In the genomic region with DNA sequence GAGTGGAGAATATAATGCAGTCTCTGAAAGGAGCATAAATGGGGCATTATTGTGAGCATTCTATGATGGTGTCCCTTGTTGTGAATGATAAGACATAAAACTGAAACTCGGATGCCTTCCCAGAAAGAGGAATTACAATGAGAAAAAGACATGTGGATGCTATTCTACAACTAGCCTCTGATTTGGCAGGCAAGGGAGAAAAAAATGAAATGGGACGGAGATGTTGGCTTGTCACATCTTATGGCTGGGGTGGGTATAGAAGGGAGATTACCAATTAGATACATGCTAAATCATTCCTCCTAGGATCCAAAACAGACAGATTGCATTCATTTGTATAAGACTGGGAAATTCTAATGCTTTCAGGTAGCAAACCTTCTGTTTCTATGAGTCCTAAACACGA, we compare ENCODE assay signal across 22 mouse cellular contexts.
DNase-seq lines count a peak whose midpoint lies in the region; ATAC-seq and TF ChIP-seq lines count a peak whose summit lies in the region.
"Had no signal": no experiment of that assay in that cellular context is flagged by ENCODE, and none has a peak within 500 bp of the region (broad histone marks: within the 10 kb centered on the region; RNA-seq: fewer than 3 reads in every experiment).

No protein-coding gene starts in this region.

- 62% methylated on average over 3 of the region's 3 CpGs for WGBS in forebrain, postnatal 0 days
- 75% methylated on average over 3 of the region's 3 CpGs for WGBS in forebrain, embryonic 13.5 days

- peak; percentile 59 for ATAC-seq in forebrain, postnatal 0 days
- ATAC-seq in forebrain, embryonic 13.5 days: no peak
- peak; percentile 73 for ATAC-seq in frontal cortex, adult (ENCODE audit: low TSS enrichment)
- ATAC-seq: activated CD4-positive, CD25-positive, alpha-beta regulatory T cell, adult 4 months; CD4-positive, CD25-positive, alpha-beta regulatory T cell, adult 4 months; Patski had no signal

- H3K4me3 ChIP-seq in forebrain, postnatal 0 days (ENCODE audit: low read depth, low read length): no peak overlapping the region
- no peak overlapping the region for H3K4me3 ChIP-seq in forebrain, embryonic 13.5 days
- H3K4me3 ChIP-seq in brown adipose tissue, adult 24 weeks (ENCODE audit: insufficient read depth, low read depth, low read length): no peak overlapping the region

- H3K36me3 ChIP-seq in forebrain, postnatal 0 days (ENCODE audit: insufficient read depth): no peaks in the 10 kb centered on the region
- H3K36me3 ChIP-seq in forebrain, embryonic 13.5 days (ENCODE audit: poor library complexity, severe bottlenecking): no peaks in the 10 kb centered on the region
- H3K36me3 ChIP-seq: G1E had no signal

- no peak overlapping the region for H3K9ac ChIP-seq in forebrain, postnatal 0 days
- H3K9ac ChIP-seq in forebrain, embryonic 13.5 days: no peak overlapping the region

- peak; percentile 22 for DNase-seq in forebrain, postnatal 0 days
- no peak for DNase-seq in frontal cortex, postnatal 25 days (ENCODE audit: low spot score in 2 of 2)
- DNase-seq in ovary, postnatal 10 days (ENCODE audit: low spot score): no peak
- DNase-seq: adrenal gland, adult 2 months; adrenal gland, adult 8-10 months; adrenal gland, postnatal 10 days; adrenal gland, postnatal 14 days; adrenal gland, postnatal 25 days; adrenal gland, postnatal 36 days; B cell, adult 2 months; cerebellum, adult 11 months; cerebellum, adult 11-12 months; cerebellum, adult 18-20 months; cerebellum, adult 2 months had no signal

- H3K9me3 ChIP-seq in forebrain, postnatal 0 days (ENCODE audit: low read length): no peaks in the 10 kb centered on the region
- no peaks in the 10 kb centered on the region for H3K9me3 ChIP-seq in forebrain, embryonic 13.5 days (replicated peaks)
- H3K9me3 ChIP-seq: G1E had no signal

- H3K4me2 ChIP-seq in forebrain, postnatal 0 days (ENCODE audit: low read depth): no peak overlapping the region
- H3K4me2 ChIP-seq in forebrain, embryonic 13.5 days: no peak overlapping the region

- H3K27ac ChIP-seq in forebrain, postnatal 0 days (ENCODE audit: low read depth, low read length): no peak overlapping the region
- no peak overlapping the region for H3K27ac ChIP-seq in forebrain, embryonic 13.5 days
- H3K27ac ChIP-seq in brown adipose tissue, adult 24 weeks (replicated peaks; ENCODE audit: low read depth, low read length): peak overlapping the region; percentile 56; the same call in 1 of the 2 replicates

- TF ChIP-seq CTCF in forebrain, postnatal 0 days (IDR thresholded peaks at IDR 0.05; ENCODE audit: low read depth): no peak

- no peaks in the 10 kb centered on the region for H3K27me3 ChIP-seq in forebrain, postnatal 0 days (ENCODE audit: insufficient read depth, low read length)
- H3K27me3 ChIP-seq in forebrain, embryonic 13.5 days: no peaks in the 10 kb centered on the region
- H3K27me3 ChIP-seq: CH12.LX had no signal

- H3K4me1 ChIP-seq in forebrain, postnatal 0 days (ENCODE audit: insufficient read depth): 0 out of 2 replicates have a peak, but pooled peaks cover 4% of the 10 kb centered on the region
- no peaks in the 10 kb centered on the region for H3K4me1 ChIP-seq in forebrain, embryonic 13.5 days
- peaks cover 5% of the 10 kb centered on the region; the same call in 1 of the 2 replicates for H3K4me1 ChIP-seq in brown adipose tissue, adult 24 weeks (ENCODE audit: control insufficient read depth, insufficient read depth, insufficient read length, low read length)
